Mouse (Mus musculus) MEL (cell line): ENCODE data around the gene Gopc. TPM values are rescaled to one million over a fixed set of nuclear protein-coding genes. Genes with fewer than 3 reads are reported as not detected.

Experiments used
- DNase-seq: peaks from one replicate; pipeline ENCODE4 v3.0.0; 2011; ENCODE audit warnings: low read depth, low spot score
- H3K27ac ChIP-seq: 2 replicates; pipeline ENCODE4 v1.5.1; 2012; ENCODE audit warnings: low read depth, mild to moderate bottlenecking, control low read depth, low read length, moderate library complexity; ENCODE audit not compliant: control insufficient read depth
- H3K27me3 ChIP-seq, 2 experiments: fragments of 150-350 bp in 1 of 2; sonication (generic) in 1 of 2; 2 replicates each; pipeline ENCODE4 v1.6.1; 2012; ENCODE audit warnings: low read length in 2 of 2, mild to moderate bottlenecking in 2 of 2, improper control_type of control experiment in 1 of 2, moderate library complexity in 1 of 2; ENCODE audit not compliant: insufficient read depth in 2 of 2, control insufficient read depth in 1 of 2
- H3K36me3 ChIP-seq, 2 experiments: 2 replicates each; pipeline ENCODE4 v1.6.1; 2012 to 2014; ENCODE audit warnings: low read length in 2 of 2, improper control_type of control experiment in 1 of 2, inconsistent platforms in 1 of 2, mild to moderate bottlenecking in 1 of 2; ENCODE audit not compliant: insufficient read depth in 2 of 2, control insufficient read depth in 1 of 2
- H3K4me1 ChIP-seq, 2 experiments: fragments of 150-350 bp in 1 of 2; sonication (generic) in 1 of 2; 2 replicates each; pipeline ENCODE4 v1.6.1; 2012; ENCODE audit warnings: low read length in 2 of 2, improper control_type of control experiment in 1 of 2, mild to moderate bottlenecking in 1 of 2; ENCODE audit not compliant: insufficient read depth in 2 of 2, control insufficient read depth in 1 of 2
- H3K4me3 ChIP-seq, 2 experiments: fragments of 150-350 bp in 1 of 2; sonication (generic) in 1 of 2; 2 replicates each; pipeline ENCODE4 v1.5.1; 2012; ENCODE audit warnings: low read depth in 2 of 2, low read length in 2 of 2, mild to moderate bottlenecking in 2 of 2, moderate library complexity in 2 of 2, control low read depth in 1 of 2, improper control_type of control experiment in 1 of 2; ENCODE audit not compliant: control insufficient read depth in 1 of 2, insufficient read depth in 1 of 2
- H3K79me2 ChIP-seq: 2 replicates; pipeline ENCODE4 v1.6.1; 2012; ENCODE audit warnings: mild to moderate bottlenecking, low read length, moderate library complexity; ENCODE audit not compliant: control insufficient read depth, poor library complexity, insufficient read depth
- H3K9ac ChIP-seq: 2 replicates; pipeline ENCODE4 v1.6.1; 2012; ENCODE audit warnings: low read depth, mild to moderate bottlenecking, control low read depth, low read length, moderate library complexity; ENCODE audit not compliant: control insufficient read depth, poor library complexity, severe bottlenecking
- H3K9me3 ChIP-seq: fragments of 150-350 bp; sonication (generic); replicated peaks from 2 replicates; pipeline ENCODE4 v1.6.1; 2012; ENCODE audit warnings: mild to moderate bottlenecking, low read length, improper control_type of control experiment, moderate library complexity; ENCODE audit not compliant: insufficient read depth
- BHLHE40 ChIP-seq: IDR thresholded peaks from 2 replicates; pipeline ENCODE4 v1.6.1; 2012; ENCODE audit warnings: low read depth, mild to moderate bottlenecking, inconsistent platforms, low read length, improper control_type of control experiment, borderline replicate concordance
- CHD2 ChIP-seq: IDR thresholded peaks from 2 replicates; pipeline ENCODE4 v1.6.1; 2011; ENCODE audit warnings: low read length, improper control_type of control experiment
- EP300 ChIP-seq, 2 experiments: IDR thresholded peaks; 2 replicates each; pipeline ENCODE4 v1.6.1; 2011; ENCODE audit warnings: improper control_type of control experiment in 2 of 2, low read length in 2 of 2, low read depth in 1 of 2, mild to moderate bottlenecking in 1 of 2
- ETS1 ChIP-seq: IDR thresholded peaks from 2 replicates; pipeline ENCODE4 v1.6.1; 2012; ENCODE audit warnings: low read depth, mild to moderate bottlenecking, inconsistent platforms, low read length, improper control_type of control experiment, moderate library complexity
- GABPA ChIP-seq: IDR thresholded peaks from 2 replicates; pipeline ENCODE4 v1.6.1; 2012; ENCODE audit warnings: low read depth, mild to moderate bottlenecking, inconsistent platforms, low read length, improper control_type of control experiment, moderate library complexity
- GATA1 ChIP-seq: IDR thresholded peaks from 2 replicates; pipeline ENCODE4 v1.6.1; 2011; ENCODE audit warnings: low read depth, low read length, improper control_type of control experiment
- HCFC1 ChIP-seq: IDR thresholded peaks from 2 replicates; pipeline ENCODE4 v1.6.1; 2012; ENCODE audit warnings: low read depth, mild to moderate bottlenecking, inconsistent platforms, low read length, improper control_type of control experiment, moderate library complexity
- MAX ChIP-seq: IDR thresholded peaks from 2 replicates; pipeline ENCODE4 v1.6.1; 2011; ENCODE audit warnings: low read length, improper control_type of control experiment
- MAZ ChIP-seq: IDR thresholded peaks from 2 replicates; pipeline ENCODE4 v1.6.1; 2012; ENCODE audit warnings: low read depth, mild to moderate bottlenecking, inconsistent platforms, low read length, improper control_type of control experiment
- MEF2A ChIP-seq: IDR thresholded peaks from 2 replicates; pipeline ENCODE4 v1.6.1; 2014; ENCODE audit warnings: low read depth, mild to moderate bottlenecking, inconsistent platforms, low read length, improper control_type of control experiment; ENCODE audit not compliant: poor library complexity, insufficient replicate concordance, severe bottlenecking; ENCODE audit errors: extremely low read depth
- MYB ChIP-seq: IDR thresholded peaks from 2 replicates; pipeline ENCODE4 v1.6.1; 2011; ENCODE audit warnings: mild to moderate bottlenecking, low read depth, low read length, improper control_type of control experiment
- MYC ChIP-seq: IDR thresholded peaks from 2 replicates; pipeline ENCODE4 v1.6.1; 2011; ENCODE audit warnings: low read depth, mild to moderate bottlenecking, low read length, improper control_type of control experiment, moderate library complexity
- NELFE ChIP-seq: IDR thresholded peaks from 2 replicates; pipeline ENCODE4 v1.6.1; 2011; ENCODE audit warnings: low read depth, low read length, improper control_type of control experiment
- NRF1 ChIP-seq: IDR thresholded peaks from 2 replicates; pipeline ENCODE4 v1.6.1; 2014; ENCODE audit warnings: low read depth, mild to moderate bottlenecking, inconsistent platforms, low read length, improper control_type of control experiment, moderate library complexity; ENCODE audit not compliant: poor library complexity, insufficient read depth, severe bottlenecking
- POLR2A ChIP-seq, 2 experiments: IDR thresholded peaks; 2 replicates each; pipeline ENCODE4 v1.6.1; 2011 to 2012; ENCODE audit warnings: low read length in 2 of 2, mild to moderate bottlenecking in 2 of 2, control low read depth in 1 of 2, improper control_type of control experiment in 1 of 2, low read depth in 1 of 2, moderate library complexity in 1 of 2; ENCODE audit not compliant: control insufficient read depth in 1 of 2, insufficient read depth in 1 of 2, poor library complexity in 1 of 2
- RCOR1 ChIP-seq: IDR thresholded peaks from 2 replicates; pipeline ENCODE4 v1.6.1; 2012; ENCODE audit warnings: low read depth, mild to moderate bottlenecking, inconsistent platforms, low read length, improper control_type of control experiment
- SIN3A ChIP-seq: IDR thresholded peaks from 2 replicates; pipeline ENCODE4 v1.6.1; 2012; ENCODE audit warnings: low read length, improper control_type of control experiment, inconsistent platforms
- TAL1 ChIP-seq: IDR thresholded peaks from 2 replicates; pipeline ENCODE4 v1.6.1; 2012; ENCODE audit warnings: mild to moderate bottlenecking, inconsistent platforms, low read length, moderate library complexity, mixed read lengths
- TBP ChIP-seq: IDR thresholded peaks from 2 replicates; pipeline ENCODE4 v1.8.0; 2011; ENCODE audit warnings: low read depth, low read length, improper control_type of control experiment
- TCF12 ChIP-seq: IDR thresholded peaks from 2 replicates; pipeline ENCODE4 v1.6.1; 2014; ENCODE audit warnings: low read depth, mild to moderate bottlenecking, inconsistent platforms, low read length, improper control_type of control experiment, moderate library complexity
- USF1 ChIP-seq: IDR thresholded peaks from 2 replicates; pipeline ENCODE4 v1.6.1; 2014; ENCODE audit warnings: low read depth, mild to moderate bottlenecking, inconsistent platforms, low read length, improper control_type of control experiment, moderate library complexity
- ZKSCAN1 ChIP-seq: IDR thresholded peaks from 2 replicates; pipeline ENCODE4 v1.6.1; 2012; ENCODE audit warnings: low read depth, mild to moderate bottlenecking, inconsistent platforms, low read length, improper control_type of control experiment, moderate library complexity
- polyA plus RNA-seq, 2 experiments: library from polyadenylated mRNA; stranded (reverse) in 1 of 2; unstranded in 1 of 2; fragments of >175 nt in 1 of 2; fragments of >200 nt in 1 of 2; gene quantifications; 2 replicates each; pipeline versions ENCODE4 v1.2.1 to v1.2.4; 2012; ENCODE audit warnings: low replicate concordance in 2 of 2, low read depth in 1 of 2; ENCODE audit not compliant: insufficient read length in 2 of 2, insufficient read depth in 1 of 2, missing spikeins in 1 of 2
- total RNA-seq: library from RNA; depleted of rRNA; stranded (reverse); fragments of 300-350 nt; gene quantifications from 2 replicates; pipeline ENCODE4 v1.2.3, GENCODE M21; 2012

Gene Gopc
- total and polyA plus RNA-seq, 3 experiments = 6.2 to 8.2 TPM; not detected in 1

- H3K4me1 ChIP-seq = peaks cover 6 to 13% of the 10 kb centered on the region in 2 experiments
- no peaks in the 10 kb centered on the region for H3K27me3 ChIP-seq
- TF ChIP-seq ZKSCAN1 = no peak
- no peak for TF ChIP-seq NELFE
- peak; percentile 62 for TF ChIP-seq TAL1
- peak; percentile 68 for TF ChIP-seq HCFC1
- peak; percentile 97 for TF ChIP-seq GATA1
- TF ChIP-seq USF1 = no peak
- TF ChIP-seq MYB = peak; percentile 80
- TF ChIP-seq MYC = peak; percentile 87
- TF ChIP-seq MAX = peak; percentile 65
- 0 out of 2 replicates have a peak, but pooled peaks have one; percentile 21 for TF ChIP-seq MAZ
- peak; percentile 86 for TF ChIP-seq SIN3A
- peak; percentile 88 for TF ChIP-seq TCF12
- TF ChIP-seq GABPA = no peak
- peak; percentile 87 for TF ChIP-seq ETS1
- TF ChIP-seq BHLHE40 = peak; percentile 59; the same call in 1 of the 2 replicates
- peak; percentile 92 to 96 for TF ChIP-seq EP300 (IDR thresholded peaks at IDR 0.05; ENCODE audit: low read depth in 1 of 2, low read length in 2 of 2)
- TF ChIP-seq MEF2A = no peak
- TF ChIP-seq POLR2A (IDR thresholded peaks at IDR 0.05; ENCODE audit: control insufficient read depth in 1 of 2, insufficient read depth in 1 of 2, low read depth in 1 of 2, low read length in 2 of 2, poor library complexity in 1 of 2) = peak in 1 of 2 experiments; percentile 47; a peak in 1 of 4 replicates
- 0 out of 2 replicates have a peak, but pooled peaks have one; percentile 34 for TF ChIP-seq NRF1
- no peak for TF ChIP-seq CHD2
- peak; percentile 94 for TF ChIP-seq RCOR1
- TF ChIP-seq TBP = peak; percentile 68
- H3K9ac ChIP-seq = peak overlapping the region; percentile 45; the same call in 1 of the 2 replicates
- H3K27ac ChIP-seq = peak overlapping the region; percentile 90
- DNase-seq = peak; percentile 93
- no peaks in the 10 kb centered on the region for H3K9me3 ChIP-seq
- H3K79me2 ChIP-seq = no peaks in the 10 kb centered on the region
- peaks cover 0 to 13% of the 10 kb centered on the region in 2 experiments; a peak in 2 of 4 replicates for H3K36me3 ChIP-seq
- H3K4me3 ChIP-seq = peak overlapping the region; percentile 38 to 43
These were observed 23.2 kb upstream of the Gopc start for GRCm38 (mm10) chr10:52405160-52405559.
